24 mouse cellular contexts compared by ENCODE assay signal in genomic region chr12:40767258-40767816, GRCm38 (mm10).
DNase-seq lines count a peak whose midpoint lies in the region; ATAC-seq lines count a peak whose summit lies in the region.
"Had no signal": no experiment of that assay in that cellular context is flagged by ENCODE, and none has a peak within 500 bp of the region (broad histone marks: within the 10 kb centered on the region; RNA-seq: fewer than 3 reads in every experiment).

No protein-coding gene starts in this region.

- H3K27ac ChIP-seq in forebrain, embryonic 11.5 days (ENCODE audit: low read depth, low read length) = no peak overlapping the region
- no peak overlapping the region for H3K27ac ChIP-seq in forebrain, embryonic 10.5 days
- no peak overlapping the region for H3K27ac ChIP-seq in midbrain, embryonic 11.5 days (ENCODE audit: low read depth, low read length)
- no peak overlapping the region for H3K27ac ChIP-seq in midbrain, embryonic 14.5 days (replicated peaks; ENCODE audit: low read depth, low read length)
- H3K27ac ChIP-seq in forebrain, embryonic 13.5 days = no peak overlapping the region
- H3K27ac ChIP-seq in hindbrain, embryonic 16.5 days (ENCODE audit: low read depth, low read length) = no peak overlapping the region
- H3K27ac ChIP-seq: embryonic facial prominence, embryonic 10.5 days; intestine, embryonic 15.5 days; limb, embryonic 13.5 days; liver, embryonic 12.5 days had no signal

- no peaks in the 10 kb centered on the region for H3K27me3 ChIP-seq in forebrain, embryonic 11.5 days (ENCODE audit: control insufficient read depth, insufficient read depth, low read length)
- H3K27me3 ChIP-seq in forebrain, embryonic 10.5 days (ENCODE audit: poor library complexity, severe bottlenecking) = no peaks in the 10 kb centered on the region
- no peaks in the 10 kb centered on the region for H3K27me3 ChIP-seq in midbrain, embryonic 11.5 days (ENCODE audit: control insufficient read depth, insufficient read depth, low read length)
- H3K27me3 ChIP-seq in midbrain, embryonic 14.5 days (ENCODE audit: control insufficient read depth, insufficient read depth, low read length) = no peaks in the 10 kb centered on the region
- no peaks in the 10 kb centered on the region for H3K27me3 ChIP-seq in forebrain, embryonic 13.5 days
- H3K27me3 ChIP-seq in hindbrain, embryonic 16.5 days (replicated peaks; ENCODE audit: control insufficient read depth, insufficient read depth, low read length) = no peaks in the 10 kb centered on the region
- H3K27me3 ChIP-seq: intestine, embryonic 15.5 days; limb, embryonic 13.5 days; liver, embryonic 12.5 days had no signal

- H3K9ac ChIP-seq in forebrain, embryonic 11.5 days (ENCODE audit: low read length) = no peak overlapping the region
- H3K9ac ChIP-seq in midbrain, embryonic 11.5 days (ENCODE audit: low read length) = no peak overlapping the region
- H3K9ac ChIP-seq in midbrain, embryonic 14.5 days (replicated peaks; ENCODE audit: low read length) = no peak overlapping the region
- no peak overlapping the region for H3K9ac ChIP-seq in forebrain, embryonic 13.5 days
- no peak overlapping the region for H3K9ac ChIP-seq in hindbrain, embryonic 16.5 days (ENCODE audit: low read depth, low read length)
- H3K9ac ChIP-seq: intestine, embryonic 15.5 days; limb, embryonic 13.5 days; liver, embryonic 12.5 days had no signal

- H3K9me3 ChIP-seq in forebrain, embryonic 11.5 days (ENCODE audit: control insufficient read depth, low read length) = no peaks in the 10 kb centered on the region
- H3K9me3 ChIP-seq in forebrain, embryonic 10.5 days = no peaks in the 10 kb centered on the region
- H3K9me3 ChIP-seq in midbrain, embryonic 11.5 days (ENCODE audit: control insufficient read depth, low read length) = no peaks in the 10 kb centered on the region
- no peaks in the 10 kb centered on the region for H3K9me3 ChIP-seq in midbrain, embryonic 14.5 days (ENCODE audit: control insufficient read depth, low read length)
- no peaks in the 10 kb centered on the region for H3K9me3 ChIP-seq in forebrain, embryonic 13.5 days (replicated peaks)
- H3K9me3 ChIP-seq in hindbrain, embryonic 16.5 days (ENCODE audit: control insufficient read depth, low read length) = no peaks in the 10 kb centered on the region
- H3K9me3 ChIP-seq: embryonic facial prominence, embryonic 10.5 days; intestine, embryonic 15.5 days; limb, embryonic 13.5 days; liver, embryonic 12.5 days had no signal

- WGBS in forebrain, embryonic 11.5 days = 65% methylated on average over 8 of the region's 8 CpGs
- WGBS in forebrain, embryonic 10.5 days = 80% methylated on average over 8 of the region's 8 CpGs
- 84% methylated on average over 8 of the region's 8 CpGs for WGBS in midbrain, embryonic 11.5 days
- 64% methylated on average over 8 of the region's 8 CpGs for WGBS in midbrain, embryonic 14.5 days
- 38% methylated on average over 8 of the region's 8 CpGs for WGBS in forebrain, embryonic 13.5 days
- 58% methylated on average over 8 of the region's 8 CpGs for WGBS in hindbrain, embryonic 16.5 days

- H3K4me1 ChIP-seq in forebrain, embryonic 11.5 days (replicated peaks; ENCODE audit: control insufficient read depth, insufficient read depth, low read length) = no peaks in the 10 kb centered on the region; the same call in 1 of the 2 replicates
- peaks cover 6% of the 10 kb centered on the region; the same call in 1 of the 2 replicates for H3K4me1 ChIP-seq in forebrain, embryonic 10.5 days
- no peaks in the 10 kb centered on the region for H3K4me1 ChIP-seq in midbrain, embryonic 11.5 days (ENCODE audit: control insufficient read depth, insufficient read depth, low read length)
- no peaks in the 10 kb centered on the region for H3K4me1 ChIP-seq in midbrain, embryonic 14.5 days (ENCODE audit: control insufficient read depth, insufficient read depth, low read length)
- peaks cover 12% of the 10 kb centered on the region for H3K4me1 ChIP-seq in forebrain, embryonic 13.5 days
- H3K4me1 ChIP-seq in hindbrain, embryonic 16.5 days (ENCODE audit: control insufficient read depth, insufficient read depth, low read depth, low read length) = no peaks in the 10 kb centered on the region
- H3K4me1 ChIP-seq: embryonic facial prominence, embryonic 10.5 days; intestine, embryonic 15.5 days; liver, embryonic 12.5 days had no signal

- no peak overlapping the region for H3K4me2 ChIP-seq in forebrain, embryonic 11.5 days (ENCODE audit: low read depth, low read length, severe bottlenecking)
- no peak overlapping the region for H3K4me2 ChIP-seq in midbrain, embryonic 11.5 days
- no peak overlapping the region for H3K4me2 ChIP-seq in midbrain, embryonic 14.5 days (ENCODE audit: low read length)
- no peak overlapping the region for H3K4me2 ChIP-seq in forebrain, embryonic 13.5 days
- no peak overlapping the region for H3K4me2 ChIP-seq in hindbrain, embryonic 16.5 days (ENCODE audit: low read length)
- H3K4me2 ChIP-seq: heart, embryonic 11.5 days; intestine, embryonic 15.5 days; limb, embryonic 13.5 days; liver, embryonic 12.5 days had no signal

- H3K4me3 ChIP-seq in forebrain, embryonic 11.5 days (ENCODE audit: low read depth, low read length) = no peak overlapping the region
- H3K4me3 ChIP-seq in forebrain, embryonic 10.5 days = no peak overlapping the region
- no peak overlapping the region for H3K4me3 ChIP-seq in midbrain, embryonic 11.5 days (ENCODE audit: low read depth, low read length)
- no peak overlapping the region for H3K4me3 ChIP-seq in midbrain, embryonic 14.5 days (replicated peaks; ENCODE audit: low read depth, low read length)
- H3K4me3 ChIP-seq in forebrain, embryonic 13.5 days = no peak overlapping the region
- no peak overlapping the region for H3K4me3 ChIP-seq in hindbrain, embryonic 16.5 days (ENCODE audit: low read length)
- H3K4me3 ChIP-seq: embryonic facial prominence, embryonic 10.5 days; intestine, embryonic 15.5 days; limb, embryonic 13.5 days; liver, embryonic 12.5 days; myocyte had no signal

- no peaks in the 10 kb centered on the region for H3K36me3 ChIP-seq in forebrain, embryonic 11.5 days (ENCODE audit: control insufficient read depth, insufficient read depth, low read length)
- H3K36me3 ChIP-seq in forebrain, embryonic 10.5 days (replicated peaks) = no peaks in the 10 kb centered on the region
- no peaks in the 10 kb centered on the region for H3K36me3 ChIP-seq in midbrain, embryonic 11.5 days (ENCODE audit: control insufficient read depth, insufficient read depth, low read length)
- peaks cover 8% of the 10 kb centered on the region; the same call in 1 of the 2 replicates for H3K36me3 ChIP-seq in midbrain, embryonic 14.5 days (ENCODE audit: control insufficient read depth, insufficient read depth, low read length)
- no peaks in the 10 kb centered on the region for H3K36me3 ChIP-seq in forebrain, embryonic 13.5 days (ENCODE audit: poor library complexity, severe bottlenecking)
- H3K36me3 ChIP-seq in hindbrain, embryonic 16.5 days (ENCODE audit: control insufficient read depth, insufficient read depth, low read length) = peaks cover 3% of the 10 kb centered on the region
- H3K36me3 ChIP-seq: embryonic facial prominence, embryonic 10.5 days; intestine, embryonic 15.5 days; limb, embryonic 13.5 days; liver, embryonic 12.5 days had no signal

- ATAC-seq in forebrain, embryonic 11.5 days (replicated peaks; ENCODE audit: low FRiP score) = peak; percentile 63; the same call in 1 of the 2 replicates
- no peak for ATAC-seq in midbrain, embryonic 11.5 days (ENCODE audit: low FRiP score)
- no peak for ATAC-seq in midbrain, embryonic 14.5 days (ENCODE audit: low FRiP score, low TSS enrichment)
- peak; percentile 82 for ATAC-seq in forebrain, embryonic 13.5 days
- peak; percentile 78 for ATAC-seq in hindbrain, embryonic 16.5 days
- ATAC-seq: activated CD4-positive, CD25-positive, alpha-beta regulatory T cell, adult 4 months; intestine, embryonic 15.5 days; liver, embryonic 12.5 days had no signal

- DNase-seq in forebrain, embryonic 11.5 days (ENCODE audit: low spot score) = no peak
- no peak for DNase-seq in forebrain, embryonic 10.5 days (ENCODE audit: extremely low spot score, low spot score)
- DNase-seq in midbrain, embryonic 11.5 days (ENCODE audit: low spot score, missing footprints) = peak; percentile 21
- no peak for DNase-seq in midbrain, embryonic 14.5 days
- no peak for DNase-seq in right cerebral cortex, postnatal 4 days
- DNase-seq in cerebellum, adult 11 months = no peak
- DNase-seq: adrenal gland, postnatal 10 days; cerebellum, adult 9-11 months; gastrocnemius, postnatal 14 days; heart, adult 11 months; kidney, adult 8-10 months; kidney, postnatal 14 days; lung, adult 18-20 months; lung, postnatal 4 days; right cerebral cortex, postnatal 14 days had no signal

Comparison
In these comparisons a context has a peak if more than half of its experiments do, and no peak if none do; other contexts are left out.
1. ATAC-seq: peak in forebrain, embryonic 11.5 days (single experiment), forebrain, embryonic 13.5 days (single experiment) and hindbrain, embryonic 16.5 days (single experiment); none in midbrain, embryonic 11.5 days (single experiment) and midbrain, embryonic 14.5 days (single experiment).